Mouse (Mus musculus) left cerebral cortex, adult 9 months (tissue): ENCODE results near the gene Ppp1r1a.

Source experiments
- DNase-seq, 2 experiments: peaks; one replicate each; pipeline ENCODE4 v3.0.0; 2022; ENCODE audit warnings: low spot score in 2 of 2

Gene Ppp1r1a

GRCm38 (mm10) chr15:103537822-103538213, at the start of gene Ppp1r1a:
Gene Ppp1r1a (minus strand): TSS chr15:103538003.
- peak in 1 of 2 experiments; percentile 66 for DNase-seq

- no peak for DNase-seq
Measured at GRCm38 (mm10) chr15:103585876-103586275, 48.1 kb upstream of the Ppp1r1a start.

GRCm38 (mm10) chr15:103564981-103565380, 27.2 kb upstream of the Ppp1r1a start, which contains the start of gene Glycam1:
Gene Glycam1 (minus strand): TSS chr15:103565081.
- DNase-seq: no peak

- peak in 1 of 2 experiments; percentile 75 for DNase-seq
Measured at GRCm38 (mm10) chr15:103552096-103552690, 14.4 kb upstream of the Ppp1r1a start.

- no peak for DNase-seq
Measured at GRCm38 (mm10) chr15:103551053-103551452, 13.2 kb upstream of the Ppp1r1a start.

- DNase-seq: no peak
Measured at GRCm38 (mm10) chr15:103549475-103549874, 11.7 kb upstream of the Ppp1r1a start.

- DNase-seq: no peak
Measured at GRCm38 (mm10) chr15:103547983-103548382, 10.2 kb upstream of the Ppp1r1a start.

- DNase-seq: no peak
Measured at GRCm38 (mm10) chr15:103542526-103542925, 4.7 kb upstream of the Ppp1r1a start.

- no peak for DNase-seq
Measured at GRCm38 (mm10) chr15:103540646-103541045, 2.8 kb upstream of the Ppp1r1a start.

GRCm38 (mm10) chr15:103539259-103539658, 1.5 kb upstream of the Ppp1r1a start:
- no peak for DNase-seq

- peak in 1 of 2 experiments; percentile 64 for DNase-seq
Measured at GRCm38 (mm10) chr15:103537011-103537821, 587 bp downstream of the Ppp1r1a start.

GRCm38 (mm10) chr15:103536456-103536855, 1.3 kb downstream of the Ppp1r1a start:
- no peak for DNase-seq

- peak in 1 of 2 experiments; percentile 20 for DNase-seq
Measured at GRCm38 (mm10) chr15:103535786-103536185, 2.0 kb downstream of the Ppp1r1a start.

GRCm38 (mm10) chr15:103535030-103535429, 2.8 kb downstream of the Ppp1r1a start:
- DNase-seq: no peak

GRCm38 (mm10) chr15:103534054-103534620, 3.7 kb downstream of the Ppp1r1a start:
- DNase-seq: no peak

- peak in 1 of 2 experiments; percentile 80 for DNase-seq
Measured at GRCm38 (mm10) chr15:103530372-103530771, 7.4 kb downstream of the Ppp1r1a start.

GRCm38 (mm10) chr15:103523156-103523555, 14.6 kb downstream of the Ppp1r1a start:
- peak in 1 of 2 experiments; percentile 7 for DNase-seq

GRCm38 (mm10) chr15:103522458-103523099, 15.2 kb downstream of the Ppp1r1a start:
- peak in 1 of 2 experiments; percentile 12 for DNase-seq

- DNase-seq: no peak
Measured at GRCm38 (mm10) chr15:103519386-103520378, 18.1 kb downstream of the Ppp1r1a start.

- DNase-seq: no peak
Measured at GRCm38 (mm10) chr15:103518600-103519385, 19.0 kb downstream of the Ppp1r1a start.
